Mouse (Mus musculus) forebrain, embryonic 14.5 days (tissue): Measurements from ENCODE around the gene Cryga. TPM values are rescaled to one million over a fixed set of nuclear protein-coding genes. Genes with fewer than 3 reads are reported as not detected.

Experiments used
- ATAC-seq: fragments of 200-750 bp; cut with Nextera tagmentation; 2 replicates; pipeline ENCODE4 v1.8.0; 2017; ENCODE audit warnings: mild to moderate bottlenecking, moderate library complexity
- DNase-seq: peaks from one replicate; pipeline ENCODE4 v3.0.0-alpha.2; 2015; ENCODE audit warnings: low spot score
- H3K27ac ChIP-seq: fragments of 300-500 bp; sonication (generic); 2 replicates; pipeline ENCODE4 v1.5.1; 2014; ENCODE audit warnings: low read depth, mild to moderate bottlenecking, control low read depth, low read length, moderate library complexity
- H3K27me3 ChIP-seq: fragments of 300-500 bp; sonication (generic); replicated peaks from 2 replicates; pipeline ENCODE4 v1.6.1; 2014; ENCODE audit warnings: low read length, control low read depth, mixed read lengths; ENCODE audit not compliant: control insufficient read depth, insufficient read depth
- H3K36me3 ChIP-seq: fragments of 300-500 bp; sonication (generic); 2 replicates; pipeline ENCODE4 v1.6.1; 2014; ENCODE audit warnings: low read length, control low read depth; ENCODE audit not compliant: control insufficient read depth, insufficient read depth
- H3K4me1 ChIP-seq: fragments of 300-500 bp; sonication (generic); 2 replicates; pipeline ENCODE4 v1.6.1; 2014; ENCODE audit warnings: antibody characterized with exemption, low read length, control low read depth; ENCODE audit not compliant: control insufficient read depth, insufficient read depth
- H3K4me2 ChIP-seq: fragments of 300-500 bp; sonication (generic); 2 replicates; pipeline ENCODE4 v1.6.1; 2014; ENCODE audit warnings: mild to moderate bottlenecking, control low read depth, low read length
- H3K4me3 ChIP-seq: fragments of 300-500 bp; sonication (generic); 2 replicates; pipeline ENCODE4 v1.5.1; 2014; ENCODE audit warnings: low read depth, low read length, control low read depth
- H3K9ac ChIP-seq: fragments of 300-500 bp; sonication (generic); 2 replicates; pipeline ENCODE4 v1.6.1; 2014; ENCODE audit warnings: mild to moderate bottlenecking, low read length, control low read depth, moderate library complexity
- H3K9me3 ChIP-seq: fragments of 300-500 bp; sonication (generic); replicated peaks from 2 replicates; pipeline ENCODE4 v1.6.1; 2016; ENCODE audit warnings: low read length, control low read depth, mixed read lengths; ENCODE audit not compliant: control insufficient read depth
- WGBS: fragments of 180-500 bp; shearing (Covaris S2); extraction: QIAGEN DNeasy Blood & Tissue Kit; methylation state at CpG from one replicate; pipeline ENCODE4 v1.1.7; 2014; 5-methylcytosine and 5-hydroxymethylcytosine counted together
- polyA plus RNA-seq: library from polyadenylated mRNA; unstranded; fragments of >200 nt; fragmentation: Nextera tagmentation; extraction: Ambion mirVana; gene quantifications from 2 replicates; pipeline ENCODE4 v1.2.1, GENCODE M21; 2014

Gene Cryga
- polyA plus RNA-seq, 1 experiment from 2014 or later: 0.30 TPM

- no peak overlapping the region for H3K4me2 ChIP-seq
- DNase-seq (no peak), ATAC-seq (no peak)
- H3K9me3 ChIP-seq: no peaks in the 10 kb centered on the region
- WGBS: 83% methylated on average over 3 of the region's 3 CpGs
- H3K9ac ChIP-seq: no peak overlapping the region
- H3K4me3 ChIP-seq: no peak overlapping the region
- H3K36me3 ChIP-seq: no peaks in the 10 kb centered on the region
- H3K27me3 ChIP-seq: no peaks in the 10 kb centered on the region
- H3K27ac ChIP-seq: no peak overlapping the region
- no peaks in the 10 kb centered on the region for H3K4me1 ChIP-seq
These were observed 26.5 kb upstream of the Cryga start for GRCm38 (mm10) chr1:65129634-65130180.

GRCm38 (mm10) chr1:65122574-65123372 is 19.6 kb upstream of the Cryga start, which contains the start of gene D630023F18Rik:
TSS of gene D630023F18Rik (minus strand) at chr1:65123214.
- Histone ChIP-seq H3K9ac (peak within 1 kb of the TSS; percentile 54; the same call in 1 of the 2 replicates), H3K4me2 (peak within 1 kb of the TSS; percentile 43; the same call in 1 of the 2 replicates), H3K27ac (no peak within 1 kb of the TSS), H3K4me3 (no peak within 1 kb of the TSS), H3K36me3 (no peaks in the 10 kb centered on the region), H3K4me1 (no peaks in the 10 kb centered on the region), H3K27me3 (no peaks in the 10 kb centered on the region), H3K9me3 (no peaks in the 10 kb centered on the region)
- ATAC-seq (no peak; the same call in 1 of the 2 replicates), DNase-seq (peak; percentile 15)
- 23% methylated on average over 9 of the region's 9 CpGs for WGBS

DNA sequence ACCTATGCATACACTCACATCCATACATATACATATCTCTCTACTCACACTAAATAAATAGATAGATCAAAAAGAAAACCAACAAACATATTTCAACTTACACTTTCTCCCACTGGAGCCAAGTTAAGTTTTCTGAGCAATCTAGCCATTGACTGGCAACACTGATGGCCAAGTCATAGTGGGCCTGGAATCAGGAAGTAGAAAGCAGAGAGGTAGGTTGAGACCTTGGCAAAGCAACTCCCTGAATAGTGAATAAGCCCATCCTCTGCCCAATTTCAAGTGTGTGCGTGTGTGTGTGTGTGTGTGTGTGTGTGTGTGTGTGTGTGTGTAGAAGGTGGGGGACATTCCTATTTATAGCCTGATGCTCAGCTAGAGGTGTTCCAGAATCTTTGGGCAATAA is 16.3 kb upstream of the Cryga start, which contains the start of gene Gm28845:
Gene Gm28845 (minus strand): TSS at position 121 of the 400 bp plus-strand sequence.
- Histone ChIP-seq H3K9me3 (no peaks in the 10 kb centered on the region), H3K4me1 (no peaks in the 10 kb centered on the region), H3K27me3 (no peaks in the 10 kb centered on the region), H3K27ac (no peak within 1 kb of the TSS), H3K9ac (no peak within 1 kb of the TSS), H3K4me2 (no peak within 1 kb of the TSS), H3K36me3 (no peaks in the 10 kb centered on the region), H3K4me3 (no peak within 1 kb of the TSS)
- 92% methylated on average over 1 of the region's 1 CpGs for WGBS
- ATAC-seq (no peak), DNase-seq (no peak)

- 79% methylated on average over 8 of the region's 8 CpGs for WGBS
- Histone ChIP-seq H3K9me3 (no peaks in the 10 kb centered on the region), H3K4me2 (no peak overlapping the region), H3K4me3 (no peak overlapping the region), H3K4me1 (no peaks in the 10 kb centered on the region), H3K9ac (no peak overlapping the region), H3K27me3 (no peaks in the 10 kb centered on the region), H3K36me3 (no peaks in the 10 kb centered on the region), H3K27ac (no peak overlapping the region)
- ATAC-seq (no peak), DNase-seq (no peak)
These were observed 15.2 kb upstream of the Cryga start for GRCm38 (mm10) chr1:65118150-65118913.

GRCm38 (mm10) chr1:65113536-65114172 is 10.5 kb upstream of the Cryga start:
- H3K36me3 ChIP-seq: no peaks in the 10 kb centered on the region
- no peak overlapping the region for H3K4me3 ChIP-seq
- H3K4me1 ChIP-seq: no peaks in the 10 kb centered on the region
- no peak for DNase-seq
- 87% methylated on average over 5 of the region's 5 CpGs for WGBS
- no peaks in the 10 kb centered on the region for H3K9me3 ChIP-seq
- H3K9ac ChIP-seq: no peak overlapping the region
- H3K27me3 ChIP-seq: no peaks in the 10 kb centered on the region
- H3K27ac ChIP-seq: no peak overlapping the region
- no peak overlapping the region for H3K4me2 ChIP-seq
- ATAC-seq: no peak

GRCm38 (mm10) chr1:65112807-65113196 is 9.6 kb upstream of the Cryga start:
- no peak for DNase-seq
- H3K4me2 ChIP-seq: 0 out of 2 replicates have a peak overlapping the region, but pooled peaks have one; percentile 15
- no peak overlapping the region for H3K27ac ChIP-seq
- H3K27me3 ChIP-seq: no peaks in the 10 kb centered on the region
- no peaks in the 10 kb centered on the region for H3K4me1 ChIP-seq
- H3K9ac ChIP-seq: no peak overlapping the region
- no peaks in the 10 kb centered on the region for H3K9me3 ChIP-seq
- no peak for ATAC-seq
- no peaks in the 10 kb centered on the region for H3K36me3 ChIP-seq
- no peak overlapping the region for H3K4me3 ChIP-seq
- WGBS: 78% methylated on average over 14 of the region's 14 CpGs

DNA sequence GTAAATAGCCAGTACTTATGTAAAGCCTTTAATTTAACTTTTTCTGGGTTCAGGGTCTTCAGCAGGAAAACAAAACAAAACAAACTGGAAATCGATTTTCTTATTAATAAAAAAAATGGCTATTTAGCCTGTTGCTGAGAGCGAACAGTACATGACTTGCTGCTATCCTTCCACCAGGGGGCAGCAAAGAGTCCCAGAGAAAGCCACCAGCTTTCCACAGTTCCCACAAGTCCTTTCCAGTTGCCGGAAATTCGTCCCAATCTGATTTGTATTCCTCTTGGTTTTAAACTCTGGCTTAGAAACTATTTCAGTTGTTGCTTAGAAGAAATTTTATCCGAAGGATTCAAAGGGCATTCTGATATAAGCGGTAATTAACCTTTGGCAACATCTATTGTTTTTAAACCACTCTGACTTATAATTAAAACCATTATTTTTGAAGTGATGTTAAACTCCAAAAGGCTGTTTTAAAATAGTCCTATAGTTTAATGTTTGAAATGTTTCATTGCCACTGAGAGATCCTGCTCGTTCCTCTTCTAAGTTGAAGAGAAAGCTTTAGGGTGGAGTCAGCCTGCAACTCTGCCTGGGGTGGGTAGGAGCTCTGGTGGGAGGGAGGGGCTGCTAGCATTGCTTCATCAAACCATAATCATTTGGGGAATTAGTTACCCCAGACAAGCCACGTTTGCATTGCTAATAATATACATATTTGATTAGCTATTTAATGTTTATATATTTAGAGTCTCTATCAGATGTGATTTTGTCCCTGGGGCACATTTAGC is 9.0 kb upstream of the Cryga start:
- Histone ChIP-seq H3K4me1 (no peaks in the 10 kb centered on the region), H3K36me3 (no peaks in the 10 kb centered on the region), H3K4me3 (no peak overlapping the region), H3K9ac (no peak overlapping the region), H3K9me3 (no peaks in the 10 kb centered on the region), H3K27ac (no peak overlapping the region), H3K27me3 (no peaks in the 10 kb centered on the region), H3K4me2 (peak overlapping the region; percentile 15; the same call in 1 of the 2 replicates)
- 14% methylated on average over 8 of the region's 8 CpGs for WGBS
- peak; percentile 92 for DNase-seq
- ATAC-seq: peak; percentile 79
